Comparison of ENCODE assay signal across 8 mouse cellular contexts in genomic region chr11:62878728-62879127, GRCm38 (mm10). TPM values are rescaled to one million over a fixed set of nuclear protein-coding genes. Genes with fewer than 3 reads are reported as not detected.
DNase-seq lines count a peak whose midpoint lies in the region; ATAC-seq and TF ChIP-seq lines count a peak whose summit lies in the region.

No protein-coding gene starts in this region.

- TF ChIP-seq EP300 in stomach, postnatal 0 days (optimal IDR thresholded peaks at IDR 0.05) = no peak

- H3K36me3 ChIP-seq in erythroblast, embryonic 14.5 days (ENCODE audit: control insufficient read depth) = peaks cover 8% of the 10 kb centered on the region; the same call in 1 of the 2 replicates
- H3K36me3 ChIP-seq in limb, embryonic 15.5 days = peaks cover 15% of the 10 kb centered on the region; the same call in 1 of the 2 replicates
- no peaks in the 10 kb centered on the region for H3K36me3 ChIP-seq in stomach, postnatal 0 days (ENCODE audit: control insufficient read depth, insufficient read depth, low read length)

- H3K4me2 ChIP-seq in limb, embryonic 15.5 days = peak overlapping the region; percentile 61
- peak overlapping the region; percentile 77 for H3K4me2 ChIP-seq in stomach, postnatal 0 days (replicated peaks; ENCODE audit: low read depth)

- no peaks in the 10 kb centered on the region for H3K9me3 ChIP-seq in erythroblast, embryonic 14.5 days (ENCODE audit: control insufficient read depth, low read length)
- no peaks in the 10 kb centered on the region for H3K9me3 ChIP-seq in limb, embryonic 15.5 days
- no peaks in the 10 kb centered on the region for H3K9me3 ChIP-seq in stomach, postnatal 0 days (ENCODE audit: control insufficient read depth, low read length)

- H3K4me1 ChIP-seq in erythroblast, embryonic 14.5 days (ENCODE audit: control insufficient read depth) = peaks cover 12% of the 10 kb centered on the region
- H3K4me1 ChIP-seq in limb, embryonic 15.5 days = peaks cover 9% of the 10 kb centered on the region; the same call in 1 of the 2 replicates
- no peaks in the 10 kb centered on the region for H3K4me1 ChIP-seq in stomach, postnatal 0 days (replicated peaks; ENCODE audit: control insufficient read depth, insufficient read depth)

- H3K27me3 ChIP-seq in erythroblast, embryonic 14.5 days (ENCODE audit: control insufficient read depth) = no peaks in the 10 kb centered on the region
- H3K27me3 ChIP-seq in limb, embryonic 15.5 days = no peaks in the 10 kb centered on the region
- H3K27me3 ChIP-seq in stomach, postnatal 0 days (ENCODE audit: control insufficient read depth, insufficient read depth, low read length) = no peaks in the 10 kb centered on the region

- H3K4me3 ChIP-seq in erythroblast, embryonic 14.5 days (replicated peaks) = peak overlapping the region; percentile 88
- peak overlapping the region; percentile 87 for H3K4me3 ChIP-seq in limb, embryonic 15.5 days
- H3K4me3 ChIP-seq in stomach, postnatal 0 days (ENCODE audit: low read depth, low read length) = peak overlapping the region; percentile 82

- peak overlapping the region; percentile 92 for H3K27ac ChIP-seq in limb, embryonic 15.5 days
- H3K27ac ChIP-seq in stomach, postnatal 0 days (replicated peaks) = no peak overlapping the region

- TF ChIP-seq CTCF in stomach, postnatal 0 days (IDR thresholded peaks at IDR 0.05; ENCODE audit: low read depth) = no peak

- H3K9ac ChIP-seq in limb, embryonic 15.5 days = no peak overlapping the region
- H3K9ac ChIP-seq in stomach, postnatal 0 days (ENCODE audit: low read length) = no peak overlapping the region

- 25% methylated on average over 9 of the region's 9 CpGs for WGBS in limb, embryonic 15.5 days
- WGBS in stomach, postnatal 0 days = 21% methylated on average over 9 of the region's 9 CpGs

- DNase-seq in frontal cortex, postnatal 25 days (ENCODE audit: low spot score in 2 of 2) = no peak
- peak; percentile 5 to 7 for DNase-seq in B cell, adult 2 months
- no peak for DNase-seq in stomach, postnatal 0 days (ENCODE audit: low spot score)
- no peak for DNase-seq in urinary bladder, postnatal 36 days (ENCODE audit: low spot score in 2 of 2)
- no peak for DNase-seq in c-Kit-positive CD71-positive TER-119-positive erythroid progenitor cells, embryonic 14.5 days (ENCODE audit: low spot score)

- peak; percentile 28; the same call in 1 of the 2 replicates for ATAC-seq in frontal cortex, adult (ENCODE audit: low TSS enrichment)
- no peak for ATAC-seq in limb, embryonic 15.5 days (ENCODE audit: insufficient number of reproducible peaks, low FRiP score, low TSS enrichment, low read depth)
- no peak for ATAC-seq in stomach, postnatal 0 days (ENCODE audit: low FRiP score, low TSS enrichment)

RNA-seq across cellular contexts. Expression of gene Tvp23b, which starts 0.5 kb away (rescaled TPM):
- not detected in 2 replicates for polyA plus RNA-seq in erythroblast, embryonic 14.5 days (2012)
- polyA plus RNA-seq in limb, embryonic 15.5 days (2015; fragmentation: Nextera tagmentation; extraction: Ambion mirVana) = 82.1 and 85.3 TPM in 2 replicates
- polyA plus RNA-seq in stomach, postnatal 0 days (2015; fragmentation: Nextera tagmentation; extraction: Ambion mirVana) = 67.2 and 71.1 TPM in 2 replicates

RNA-seq across cellular contexts. Expression of gene Fbxw10, which starts 31.9 kb away (rescaled TPM):
- not detected in 2 replicates for polyA plus RNA-seq in erythroblast, embryonic 14.5 days (2012)
- 0.20 and 0.65 TPM in 2 replicates for polyA plus RNA-seq in limb, embryonic 15.5 days (2015; fragmentation: Nextera tagmentation; extraction: Ambion mirVana)
- 0.47 TPM in 2 replicates for polyA plus RNA-seq in stomach, postnatal 0 days (2015; fragmentation: Nextera tagmentation; extraction: Ambion mirVana)

RNA-seq across cellular contexts. Expression of gene Trim16, which starts 58.7 kb away (rescaled TPM):
- polyA plus RNA-seq in erythroblast, embryonic 14.5 days (2012) = not detected in 2 replicates
- polyA plus RNA-seq in limb, embryonic 15.5 days (2015; fragmentation: Nextera tagmentation; extraction: Ambion mirVana) = 24.6 and 26.1 TPM in 2 replicates
- 23.4 and 25.0 TPM in 2 replicates for polyA plus RNA-seq in stomach, postnatal 0 days (2015; fragmentation: Nextera tagmentation; extraction: Ambion mirVana)

Comparison
In these comparisons a context has a peak if more than half of its experiments do, and no peak if none do; other contexts are left out.
1. DNase-seq: peak in B cell, adult 2 months (2 of 2); none in frontal cortex, postnatal 25 days (0 of 2), stomach, postnatal 0 days (single experiment), urinary bladder, postnatal 36 days (0 of 2) and c-Kit-positive CD71-positive TER-119-positive erythroid progenitor cells, embryonic 14.5 days (single experiment).
2. RNA of gene Tvp23b, which starts 0.5 kb away (polyA plus RNA-seq): 82.1 to 85.3 TPM in limb, embryonic 15.5 days and 67.2 to 71.1 TPM in stomach, postnatal 0 days; not detected in erythroblast, embryonic 14.5 days; every median in the first group is over 10 times any median in the second.
3. RNA of gene Trim16, which starts 58.7 kb away (polyA plus RNA-seq): 24.6 to 26.1 TPM in limb, embryonic 15.5 days and 23.4 to 25.0 TPM in stomach, postnatal 0 days; not detected in erythroblast, embryonic 14.5 days; every median in the first group is over 10 times any median in the second.
4. Peak in every context shown above with its lines, with median percentiles within 50 percentile points of each other: H3K4me3 ChIP-seq.